Mouse (Mus musculus) kidney, postnatal 14 days (tissue): ENCODE results near the gene Vav2.
A peak's percentile ranks its signal among the peaks of the same experiment; 100 is the strongest.

ENCODE experiments used
- DNase-seq: peaks from one replicate; pipeline ENCODE4 v3.0.0; 2022; ENCODE audit warnings: mixed read lengths

Vav2 gene

DNA sequence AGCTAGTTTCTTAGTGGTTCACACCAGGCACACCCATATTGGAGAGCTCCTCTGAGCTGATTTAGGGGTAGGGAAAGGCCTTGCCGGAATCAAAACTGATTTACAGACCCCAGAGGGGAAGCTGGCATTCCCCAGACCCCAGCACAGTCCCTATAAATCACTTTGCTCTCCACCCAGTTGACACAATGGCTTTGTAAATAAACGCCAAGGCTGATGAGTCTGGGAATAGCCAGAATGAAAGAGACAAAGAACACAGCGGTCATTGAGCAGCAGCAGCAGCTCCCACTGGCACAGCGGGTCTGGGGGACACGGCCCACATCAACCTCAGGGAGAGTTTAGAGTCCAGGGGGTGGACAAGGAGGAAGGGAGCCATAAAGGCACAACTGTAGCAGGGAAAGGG lies 65.0 kb downstream of the Vav2 start:
- no peak for DNase-seq

DNA sequence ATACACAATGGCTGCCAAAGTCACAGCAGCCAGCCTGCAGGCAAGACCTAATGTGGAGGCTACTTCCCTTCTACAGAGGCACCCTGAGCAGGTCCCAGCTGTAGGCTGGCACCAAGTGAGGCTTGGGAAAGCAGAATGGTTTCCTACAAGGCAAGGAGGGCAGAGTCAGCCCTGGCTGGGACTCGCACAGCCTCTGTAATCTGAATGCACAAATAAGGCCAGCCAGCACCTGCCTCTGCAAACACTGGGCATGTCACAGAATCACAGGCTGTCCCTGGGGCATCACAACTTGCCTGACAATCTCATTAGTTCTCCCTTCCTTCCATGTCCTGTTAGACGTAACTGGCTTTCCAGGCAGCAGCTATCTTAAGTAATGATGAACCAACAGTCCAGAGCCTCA lies 68.4 kb downstream of the Vav2 start:
- DNase-seq, result no peak

DNA sequence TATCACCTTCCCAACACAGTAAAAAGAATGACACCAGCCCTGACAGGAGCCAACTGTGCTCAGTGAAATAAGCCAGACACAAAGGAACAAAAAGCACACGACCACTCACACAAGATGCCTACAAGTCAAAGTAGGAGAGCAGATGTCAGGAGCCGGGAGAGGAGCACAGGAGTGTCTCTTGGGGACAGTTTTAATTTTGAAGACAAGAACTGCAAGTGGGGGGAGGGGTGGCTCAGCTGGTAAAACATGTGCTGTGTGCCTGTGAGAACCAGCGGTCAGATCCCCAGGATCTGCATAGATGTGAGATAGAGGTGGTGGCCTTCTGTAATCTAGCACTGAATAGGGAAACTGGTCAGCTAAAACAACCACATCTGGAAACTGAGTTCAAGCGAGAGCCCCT lies 71.1 kb downstream of the Vav2 start:
- DNase-seq, result no peak

DNA sequence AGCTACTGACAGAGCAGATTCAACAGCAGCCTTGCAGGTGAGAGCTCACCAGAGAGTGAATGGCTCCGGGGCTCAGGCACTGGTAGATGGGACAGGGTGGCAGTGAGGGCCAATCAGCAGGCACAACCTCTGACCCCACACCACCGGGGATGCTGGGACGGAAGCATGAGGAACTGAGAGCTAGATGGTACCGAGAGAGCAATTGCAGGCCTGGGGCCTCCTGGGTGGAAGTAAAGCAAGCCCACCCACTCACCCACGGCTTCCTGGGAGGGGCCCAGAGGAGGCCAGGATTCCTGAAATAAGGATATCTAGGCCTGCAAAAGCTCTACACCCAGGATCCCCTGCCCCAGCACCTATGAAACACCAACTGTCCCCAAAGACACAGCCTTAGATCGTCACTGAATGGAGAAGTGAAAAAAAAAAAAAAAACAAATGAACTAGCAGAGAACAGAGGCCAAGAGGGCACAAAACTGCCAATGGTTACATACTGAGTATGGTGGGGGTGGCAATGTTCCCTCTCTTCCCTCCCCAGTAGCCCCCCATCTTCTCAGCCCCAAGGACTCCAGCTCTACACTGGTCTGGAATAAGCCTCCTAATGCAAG lies 72.1 kb downstream of the Vav2 start:
- DNase-seq, result no peak

DNA sequence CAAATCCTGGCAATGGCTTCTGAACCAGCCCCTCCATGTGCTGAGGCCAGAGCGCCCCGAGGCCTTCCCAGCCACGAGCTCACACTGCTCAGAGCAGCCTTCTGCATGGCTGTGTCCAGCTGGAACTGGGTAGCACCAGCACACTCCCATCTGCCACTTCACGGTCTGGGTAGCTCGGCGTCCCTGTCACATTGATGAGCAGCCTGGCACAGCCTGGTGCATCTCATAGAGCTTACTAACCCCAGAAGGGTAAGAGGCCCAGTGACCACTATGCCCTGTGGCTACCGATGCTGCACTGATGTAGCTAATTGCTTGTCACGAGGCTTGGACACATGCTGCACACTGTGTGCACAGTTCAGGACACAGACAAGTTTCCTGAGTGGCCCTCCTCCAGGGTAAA lies 74.1 kb downstream of the Vav2 start:
- DNase-seq, result no peak

DNA sequence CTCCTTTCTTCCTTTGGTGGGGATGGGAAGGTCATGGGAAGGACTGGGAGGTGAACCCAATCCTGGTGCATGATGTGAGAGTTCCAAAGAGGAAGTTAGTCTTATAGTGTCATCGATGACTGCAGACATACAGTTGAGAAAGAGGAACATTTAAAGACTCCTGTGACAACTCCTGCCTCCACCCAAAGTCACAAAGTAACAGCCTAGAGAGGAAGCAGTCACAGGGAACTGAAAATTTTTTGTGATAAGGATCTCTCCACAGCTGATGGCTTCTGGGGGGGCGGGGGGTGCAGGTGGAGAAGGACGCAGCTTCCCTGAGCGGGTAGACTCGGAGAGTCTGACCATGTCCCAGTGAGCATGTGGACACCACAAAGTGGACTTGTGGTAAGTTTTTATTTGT lies 76.5 kb downstream of the Vav2 start:
- DNase-seq, result no peak

DNA sequence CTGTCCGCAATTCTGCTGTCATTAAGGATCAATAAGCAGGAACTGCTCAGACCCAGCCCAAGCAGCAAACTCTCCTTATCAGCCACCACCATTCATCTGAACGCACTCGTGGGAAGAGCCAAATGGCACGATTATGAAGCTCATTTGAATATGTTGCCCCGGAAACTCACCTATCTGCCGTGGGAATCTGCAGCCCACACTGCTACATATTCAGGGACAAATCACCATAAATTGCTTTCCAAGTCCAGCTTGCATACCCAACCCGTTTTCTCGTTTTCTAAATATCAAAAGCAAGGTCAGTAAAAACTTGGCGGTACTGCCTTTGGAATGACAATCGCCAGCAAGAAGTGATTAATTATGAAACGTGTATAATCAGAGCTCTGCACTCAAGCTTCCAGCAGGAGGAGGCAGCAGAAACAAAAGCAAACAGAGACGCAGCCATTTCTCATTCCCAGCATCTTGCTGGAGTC lies 82.8 kb downstream of the Vav2 start:
- no peak for DNase-seq

DNA sequence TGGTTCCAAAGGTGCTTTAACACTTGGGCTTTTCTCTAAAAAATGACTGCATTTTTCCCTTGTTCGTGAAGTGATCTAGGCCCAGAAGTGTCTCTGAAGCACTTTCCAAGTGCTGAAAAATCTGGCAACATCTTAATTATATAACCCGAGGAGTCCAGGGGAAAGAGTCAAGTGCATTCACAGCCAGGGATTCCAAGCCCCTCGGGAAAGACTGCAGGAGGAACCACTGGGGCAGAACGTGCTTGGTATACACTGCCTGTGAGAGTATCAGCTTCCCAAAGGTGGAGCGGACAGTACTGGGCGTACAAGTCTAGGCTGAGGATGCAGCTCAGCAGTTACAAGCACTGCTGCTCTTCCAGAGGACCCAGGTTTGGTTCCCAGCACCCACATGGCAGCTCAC lies 86.2 kb downstream of the Vav2 start:
- DNase-seq, result no peak

DNA sequence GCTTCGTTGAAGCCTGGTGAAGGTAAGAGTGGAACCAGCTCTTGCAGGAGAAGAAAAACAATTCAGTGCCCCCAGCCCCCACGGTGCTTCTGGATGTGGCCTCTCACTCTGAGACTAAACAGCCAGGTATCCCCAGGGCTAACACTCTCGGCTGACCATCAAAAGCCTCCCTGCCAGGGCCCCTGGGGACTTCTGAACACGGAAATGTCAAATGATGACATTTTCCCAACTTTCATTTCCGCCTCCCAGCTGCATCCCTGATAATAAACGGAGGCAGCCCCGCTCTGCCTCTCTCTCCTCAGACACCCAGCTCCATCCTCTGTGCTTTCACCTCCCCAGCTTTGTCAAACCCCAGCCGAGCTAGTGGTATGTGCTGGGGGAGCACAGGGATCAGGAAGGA lies 87.8 kb downstream of the Vav2 start:
- peak; percentile 43 for DNase-seq

DNA sequence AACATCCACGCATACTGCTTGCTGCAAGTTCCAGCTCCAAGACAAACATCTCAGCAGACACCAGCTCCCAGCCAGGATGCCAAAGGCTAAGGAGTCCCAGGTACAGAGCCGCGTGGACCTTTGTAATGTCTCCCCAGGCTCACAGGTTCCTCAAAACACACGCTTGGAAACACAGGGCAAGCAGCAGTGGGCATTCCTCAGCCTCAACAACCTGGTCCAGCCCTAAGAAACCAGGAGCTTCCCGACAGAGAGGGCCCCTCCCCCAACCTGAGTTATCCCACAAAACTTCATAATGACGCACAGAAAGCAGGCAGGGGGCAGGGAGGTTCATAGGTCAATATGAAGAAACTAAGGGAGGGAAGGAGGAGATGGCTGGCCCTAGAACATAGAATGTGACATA lies 89.6 kb downstream of the Vav2 start:
- peak; percentile 29 for DNase-seq

DNA sequence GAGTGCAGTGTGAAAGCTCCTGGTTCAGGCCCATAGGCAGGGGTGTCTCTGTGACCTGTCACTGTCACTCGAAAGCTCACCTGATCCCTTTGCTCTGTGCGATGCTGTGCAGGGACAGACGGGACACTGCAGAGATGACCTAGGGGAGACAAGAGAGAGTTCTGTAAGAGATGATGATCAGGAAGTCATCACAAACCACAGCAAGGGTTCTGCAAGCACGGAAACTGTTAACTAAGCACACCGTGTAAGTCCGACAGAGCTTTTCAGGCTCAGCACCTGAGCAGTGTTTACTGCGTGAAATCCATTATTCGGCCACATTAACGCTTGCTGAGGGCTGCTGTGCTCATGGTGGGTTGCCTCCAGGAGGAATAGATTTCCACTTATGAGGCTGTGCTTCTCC lies 90.2 kb downstream of the Vav2 start:
- DNase-seq, result no peak

DNA sequence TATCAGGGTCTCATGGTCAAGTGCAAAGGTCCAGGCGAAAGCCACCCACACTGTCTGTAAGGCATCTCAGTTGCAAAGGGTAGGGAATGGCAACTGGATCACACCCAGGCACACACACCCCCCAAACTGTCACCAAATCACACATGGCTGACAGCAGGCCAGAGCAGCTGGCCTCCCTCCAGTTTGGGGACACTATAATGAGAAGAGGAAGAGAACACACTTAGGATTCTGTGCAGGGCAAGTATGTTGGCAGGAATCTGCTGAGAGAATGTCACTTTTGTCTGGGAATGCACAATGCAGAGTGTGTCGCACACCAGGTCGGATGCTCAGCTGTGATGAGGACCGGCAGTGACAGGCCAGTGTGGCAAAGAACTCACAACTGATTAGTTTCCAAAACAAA lies 92.0 kb downstream of the Vav2 start:
- DNase-seq, result peak; percentile 38

DNA sequence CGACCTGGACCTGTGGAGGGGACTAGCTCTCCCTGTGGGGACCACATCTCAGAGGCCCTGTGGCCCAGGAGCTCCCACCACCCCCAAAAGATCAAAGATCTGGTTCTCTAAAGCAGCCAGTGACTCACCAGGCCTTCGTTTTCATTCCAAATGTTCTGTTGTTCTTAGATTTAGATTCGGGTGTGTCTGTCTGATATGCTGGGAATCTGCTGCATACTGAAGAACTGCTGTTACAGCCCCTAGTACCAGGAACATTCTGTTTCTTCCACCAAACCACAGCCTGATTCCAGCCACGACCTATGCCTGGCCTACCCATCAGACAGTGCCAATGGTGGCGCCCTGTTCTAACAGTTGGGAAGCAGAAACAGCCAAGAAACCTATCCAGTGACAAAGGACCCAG lies 95.3 kb downstream of the Vav2 start:
- no peak for DNase-seq

DNA sequence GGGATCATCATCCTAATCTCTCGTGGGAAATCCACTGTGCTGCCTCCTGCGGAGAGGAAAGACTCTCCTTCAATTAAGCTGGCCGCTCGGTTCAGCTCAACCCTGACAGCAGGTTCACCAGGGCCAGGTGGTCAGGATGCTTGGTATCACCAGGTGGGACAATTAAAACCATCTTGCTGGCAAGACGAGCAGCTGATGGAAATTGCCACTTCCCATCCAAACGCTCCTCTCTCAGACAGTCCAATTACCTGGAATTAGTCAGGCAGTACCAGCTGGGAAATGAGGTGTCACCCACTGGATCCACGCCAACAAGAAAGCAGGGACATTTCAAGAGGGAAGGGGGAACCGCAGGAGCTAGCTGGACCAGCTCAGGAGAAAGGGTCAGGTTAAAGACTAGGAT lies 96.4 kb downstream of the Vav2 start:
- peak; percentile 25 for DNase-seq

DNA sequence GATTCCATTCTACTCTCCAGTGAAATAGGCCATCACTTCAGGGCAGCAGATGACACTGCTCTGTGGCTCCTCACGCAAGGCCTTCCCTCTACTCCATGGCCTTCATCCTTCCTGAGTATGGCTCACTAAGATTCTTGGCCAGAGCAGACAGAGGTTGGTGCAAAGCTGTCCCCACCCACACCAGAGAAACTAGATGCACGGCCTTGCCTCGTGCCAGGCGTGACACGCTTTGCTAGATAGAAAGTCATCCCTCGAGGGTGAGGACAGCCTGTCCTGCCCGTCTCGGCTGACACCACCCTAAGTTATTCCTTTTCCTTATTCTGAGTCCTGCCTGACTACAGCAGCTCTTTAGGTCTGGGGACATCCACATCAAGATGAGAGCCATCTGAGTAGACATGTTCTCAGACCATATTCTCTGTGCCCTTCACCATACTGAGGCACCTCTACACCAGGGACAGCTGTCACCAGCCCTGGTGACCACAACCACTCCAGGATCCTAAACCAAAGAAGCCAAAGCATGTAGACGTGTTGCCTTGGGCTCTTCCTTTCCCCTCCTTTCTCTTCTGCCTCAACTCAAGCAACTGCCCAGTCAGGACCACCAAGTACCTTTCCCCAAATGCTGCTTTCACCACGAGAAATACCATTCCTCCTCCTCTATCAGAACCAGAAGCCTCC lies 97.3 kb downstream of the Vav2 start:
- no peak for DNase-seq

DNA sequence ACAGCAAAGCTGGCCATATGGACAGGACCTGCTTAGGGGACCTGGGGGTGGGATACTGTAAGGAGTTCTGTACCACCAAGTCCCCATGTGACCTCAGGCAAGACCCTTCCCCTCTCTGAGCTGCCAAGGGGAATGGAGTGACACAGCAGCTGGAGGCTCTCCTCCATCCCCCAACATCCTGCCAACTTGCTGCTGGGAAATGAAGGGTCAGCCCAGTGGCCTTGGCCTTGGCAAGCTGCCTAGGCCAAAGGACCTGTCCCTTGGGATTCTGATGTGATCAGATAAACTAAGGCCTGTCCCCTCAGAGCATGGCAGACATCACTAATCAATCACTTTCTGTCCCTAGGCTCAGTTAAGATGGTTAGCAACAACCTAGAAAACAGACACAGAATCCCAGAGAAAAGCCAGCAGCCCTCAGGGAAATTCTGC lies 98.2 kb downstream of the Vav2 start:
- DNase-seq, result peak; percentile 81

DNA sequence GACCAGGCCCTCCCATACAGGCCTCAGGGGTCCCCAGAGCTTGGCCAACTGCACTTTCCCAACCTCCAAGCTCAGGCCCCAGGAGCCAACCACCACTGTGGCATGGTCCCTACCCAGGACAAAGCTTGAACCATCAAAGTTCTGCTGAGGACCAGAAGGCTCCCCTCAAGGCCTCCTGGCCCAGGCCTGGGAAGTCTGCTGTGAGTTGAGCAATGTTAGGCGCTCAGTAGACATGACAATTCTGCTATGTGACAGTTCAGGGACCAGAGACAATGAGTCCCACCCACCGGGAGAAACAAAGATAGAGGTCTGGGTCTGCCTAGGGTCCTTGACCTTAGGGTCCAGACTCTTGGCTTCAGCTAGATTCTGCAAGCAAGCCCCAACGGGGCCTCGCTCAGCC lies 98.9 kb downstream of the Vav2 start:
- no peak for DNase-seq

DNA sequence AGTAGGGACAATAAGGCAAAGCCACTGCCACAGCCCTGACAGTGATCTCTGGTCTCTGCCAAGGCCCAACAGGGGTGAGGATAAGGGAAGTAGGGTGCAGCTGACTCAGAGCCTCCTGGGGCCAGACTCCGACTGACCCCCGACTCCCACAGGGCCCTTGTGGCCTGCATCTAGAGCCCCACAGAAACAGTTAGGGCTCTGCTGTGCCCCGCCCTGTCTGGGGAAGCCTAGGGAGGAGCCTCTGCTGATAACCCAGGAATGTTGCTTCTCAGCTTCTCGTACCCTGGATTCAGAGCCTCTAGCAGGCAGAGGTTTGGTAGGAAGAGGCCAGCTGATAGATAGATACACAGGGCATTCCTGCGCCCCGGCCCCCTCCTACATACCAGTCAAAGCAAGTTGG lies 99.8 kb downstream of the Vav2 start:
- DNase-seq, result peak; percentile 41

DNA sequence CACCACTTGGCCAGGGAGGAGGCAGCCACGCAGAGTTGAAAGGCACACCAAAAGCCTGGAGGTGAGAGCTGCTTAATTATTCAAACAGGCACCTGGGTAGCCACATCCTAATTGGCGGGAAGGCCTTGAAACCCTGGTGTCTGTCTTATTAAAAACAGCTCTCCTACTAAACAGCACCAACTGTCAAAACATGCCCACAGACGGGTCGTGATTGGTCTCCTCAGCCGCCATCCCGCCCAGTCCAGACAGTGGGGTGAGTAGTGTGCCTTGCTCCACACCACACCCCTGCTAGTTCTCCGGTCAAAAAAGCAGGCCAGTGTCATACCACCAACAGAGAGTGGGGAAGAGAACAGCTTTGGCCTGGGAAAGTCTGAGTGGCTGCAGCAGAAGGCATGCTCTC lies 100.5 kb downstream of the Vav2 start:
- DNase-seq, result no peak

DNA sequence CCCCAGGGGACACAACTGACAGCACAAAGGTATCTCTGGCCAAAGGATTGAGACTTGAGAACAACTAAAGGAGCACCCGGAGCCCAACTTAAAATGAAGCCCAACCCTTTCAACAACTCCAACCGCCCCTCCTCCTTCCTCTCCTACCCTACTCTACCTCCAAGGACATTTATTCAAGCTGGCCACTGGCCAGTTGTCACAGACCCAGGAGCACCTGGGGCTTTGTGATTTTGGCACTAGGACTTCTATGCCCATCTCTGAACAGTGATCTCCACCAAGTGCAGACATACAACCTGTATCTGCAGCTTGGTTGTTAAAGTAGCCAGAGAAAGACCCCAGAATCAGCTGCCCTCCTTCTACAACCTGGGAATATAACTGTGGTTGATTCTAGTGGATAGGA lies 102.1 kb downstream of the Vav2 start:
- DNase-seq, result peak; percentile 56

DNA sequence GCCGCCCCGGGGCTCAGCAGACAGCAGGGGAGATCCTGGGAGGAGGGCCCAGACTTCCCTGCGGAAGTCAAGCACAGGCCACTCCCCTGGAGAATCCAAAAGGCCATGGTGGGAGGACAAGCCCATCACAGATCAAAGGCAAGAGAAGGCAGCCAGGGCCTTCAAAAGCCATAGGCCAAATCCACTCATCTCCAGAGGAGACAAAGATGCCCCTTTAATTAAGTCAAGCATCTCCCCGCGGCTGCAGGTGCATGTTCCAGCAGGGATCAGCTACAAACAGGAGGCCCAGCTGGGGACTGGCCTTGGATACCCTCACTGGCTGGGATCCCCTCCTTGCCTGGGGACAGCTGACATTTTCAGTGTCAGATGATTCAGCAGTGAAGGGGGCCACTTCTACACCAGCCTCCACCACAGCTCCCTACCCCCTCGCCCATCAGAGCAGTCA lies 105.4 kb downstream of the Vav2 start:
- no peak for DNase-seq

DNA sequence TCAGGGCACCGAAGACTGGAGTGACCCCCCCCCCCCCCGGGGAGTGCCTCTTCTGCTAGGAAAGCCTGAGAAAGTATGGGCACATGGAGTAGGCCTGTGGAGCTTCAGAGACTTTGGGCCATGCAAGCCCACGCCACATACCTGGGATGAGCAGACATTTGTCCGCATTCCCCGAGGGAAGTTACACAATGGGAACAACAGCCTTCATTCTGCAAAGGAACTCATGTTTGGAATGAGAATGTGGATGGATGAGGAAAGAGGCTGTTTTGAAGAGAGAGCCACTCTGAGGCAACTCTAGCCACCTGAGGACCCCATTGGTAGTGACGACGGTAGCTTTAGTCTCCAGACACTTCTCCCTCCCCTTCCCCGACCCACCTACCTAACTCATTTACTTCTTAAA lies 106.0 kb downstream of the Vav2 start:
- DNase-seq, result no peak

DNA sequence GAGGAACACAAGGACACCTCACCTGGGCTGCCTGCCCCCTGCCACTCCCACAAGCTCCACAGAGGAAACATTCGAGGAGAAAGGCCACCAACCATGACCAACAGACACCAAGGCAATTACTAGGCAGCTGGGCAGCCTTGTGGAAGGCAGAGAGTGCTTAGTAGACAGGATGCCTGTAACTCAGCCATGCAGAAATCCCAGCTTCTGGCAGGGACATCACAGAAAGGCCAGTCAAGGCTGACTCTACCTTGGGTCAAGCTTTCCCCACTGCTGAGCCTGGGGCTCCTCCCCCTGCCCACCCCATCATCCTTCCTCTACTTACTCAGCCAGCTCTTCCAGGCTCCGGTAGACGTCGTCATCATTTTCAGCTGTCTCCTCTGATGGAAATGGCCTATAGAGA lies 108.2 kb downstream of the Vav2 start:
- DNase-seq, result peak; percentile 86

DNA sequence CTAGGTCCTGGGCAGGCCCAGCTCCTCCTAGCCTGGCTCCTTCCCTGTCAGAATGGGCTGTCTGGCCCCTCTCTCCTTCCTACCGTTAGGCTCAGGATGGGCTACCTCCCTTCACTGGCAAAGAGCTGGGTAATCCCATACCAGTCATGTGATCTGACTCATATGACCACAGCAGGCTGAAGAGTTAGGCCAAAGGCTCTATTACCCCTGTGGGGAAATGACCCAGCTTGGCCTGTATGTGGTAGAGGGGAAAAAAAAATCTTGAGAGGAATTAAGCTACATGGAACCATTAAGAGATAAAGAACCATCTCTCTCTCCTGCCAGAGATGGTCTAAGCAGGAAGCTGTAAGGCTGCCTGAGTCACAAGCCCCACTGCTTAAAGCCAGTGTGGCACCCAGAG lies 108.6 kb downstream of the Vav2 start:
- peak; percentile 38 for DNase-seq

DNA sequence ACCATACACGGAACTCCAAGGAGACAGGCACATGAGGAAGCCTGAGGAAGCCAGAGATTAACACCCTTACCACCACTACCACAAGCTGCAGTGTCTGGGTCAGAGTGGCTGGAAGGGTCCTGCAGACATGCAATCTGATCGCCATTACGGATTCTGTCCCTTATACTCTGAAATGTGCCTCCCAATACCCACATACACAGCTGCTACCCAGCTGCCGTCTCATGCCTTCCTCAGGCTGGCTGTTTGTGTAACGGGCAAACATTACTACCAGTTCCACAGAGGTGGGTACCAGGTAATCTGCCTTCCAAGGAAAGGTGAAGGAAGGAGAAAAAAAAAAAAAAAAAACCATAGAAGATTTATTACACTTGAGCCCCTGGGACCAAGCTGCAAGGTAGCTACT lies 110.7 kb downstream of the Vav2 start:
- DNase-seq, result no peak
